Mouse (Mus musculus) megakaryocyte, adult 5-6 weeks (primary cell): Measurements from ENCODE around the gene Cgnl1. TPM values are rescaled to one million over a fixed set of nuclear protein-coding genes. Genes with fewer than 3 reads are reported as not detected.

Source experiments
- ATAC-seq: 2 replicates; pipeline ENCODE4 v1.8.0; 2016; ENCODE audit warnings: mild to moderate bottlenecking, inconsistent platforms; ENCODE audit not compliant: poor library complexity, severe bottlenecking
- total RNA-seq, 2 experiments: library from RNA; stranded (forward) in 1 of 2; stranded (reverse) in 1 of 2; fragments of 153-499, 151-499 nt in 1 of 2; fragments of 221-1000, 200-1000 nt in 1 of 2; gene quantifications; 2 replicates each; pipeline versions ENCODE4 v1.2.3 to v1.2.4; 2015 to 2017

Gene Cgnl1
- total RNA-seq, 2 experiments from 2014 or later, result 1.3 to 3.8 TPM

DNA sequence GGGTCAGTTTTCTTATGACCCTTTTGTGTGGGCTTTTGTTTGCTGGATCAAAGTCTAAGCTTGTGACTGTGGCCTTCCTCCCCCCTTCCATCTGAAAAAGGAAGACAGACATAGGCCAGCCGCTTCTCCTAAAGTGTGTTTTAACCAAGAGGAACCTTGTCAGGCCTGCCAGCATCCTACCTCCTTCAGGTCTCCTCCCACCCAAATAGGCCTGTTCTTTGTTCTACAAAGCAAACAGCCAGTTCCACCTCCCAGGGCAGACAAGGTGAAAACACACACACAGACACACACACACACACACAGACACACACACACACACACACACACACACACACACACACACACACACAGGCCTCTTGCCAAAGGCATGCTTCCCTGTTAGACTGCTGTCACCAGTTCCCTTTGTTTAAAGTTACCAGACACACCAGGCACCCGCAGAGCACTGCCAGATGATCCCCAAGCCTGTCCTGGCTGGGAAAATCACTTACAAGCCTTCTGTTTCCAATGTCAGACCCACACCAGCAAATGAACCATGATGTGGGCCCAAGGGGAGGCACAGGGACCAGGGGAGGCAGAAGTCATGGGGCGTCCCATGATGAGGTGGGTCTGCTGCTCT, 95.5 kb downstream of the Cgnl1 start:
- ATAC-seq, result no peak

DNA sequence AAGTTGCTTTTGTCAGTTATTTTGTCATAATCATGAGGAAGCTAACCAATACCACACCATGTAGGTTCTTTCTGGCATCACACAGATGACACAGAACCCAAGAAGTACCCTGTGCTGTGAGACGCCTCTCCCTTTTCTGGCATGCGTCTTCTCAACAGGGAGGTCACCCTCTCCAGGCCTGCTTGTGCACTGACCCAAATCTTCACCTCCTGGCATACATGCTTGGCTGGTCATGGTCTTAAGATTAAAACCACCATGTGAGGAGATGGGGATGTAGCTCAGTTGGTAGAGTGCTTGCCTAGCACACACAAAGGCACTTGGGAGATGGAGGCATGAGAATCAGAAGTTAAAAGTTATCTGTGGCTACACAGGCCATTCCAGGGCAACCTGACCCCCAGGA, 96.2 kb downstream of the Cgnl1 start:
- no peak for ATAC-seq

DNA sequence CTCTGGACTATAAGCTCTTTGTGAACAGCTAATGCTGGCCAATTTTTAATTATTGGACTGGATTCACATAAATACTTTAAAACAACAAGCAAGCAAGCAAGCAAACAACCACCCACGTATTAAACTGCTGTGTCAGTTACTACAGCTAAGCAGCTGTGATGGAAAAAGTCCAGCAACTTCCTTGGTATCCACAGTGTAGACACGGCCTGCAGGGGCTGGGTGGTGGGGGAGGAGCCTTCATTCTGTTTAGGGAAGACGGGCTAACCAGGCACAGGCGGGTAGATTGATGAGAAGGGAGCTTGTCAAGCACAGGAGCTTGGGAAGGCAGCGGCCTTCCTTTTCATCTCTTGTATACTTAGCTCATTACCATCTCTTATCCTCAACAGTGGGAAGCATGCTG, 96.9 kb downstream of the Cgnl1 start:
- no peak for ATAC-seq

DNA sequence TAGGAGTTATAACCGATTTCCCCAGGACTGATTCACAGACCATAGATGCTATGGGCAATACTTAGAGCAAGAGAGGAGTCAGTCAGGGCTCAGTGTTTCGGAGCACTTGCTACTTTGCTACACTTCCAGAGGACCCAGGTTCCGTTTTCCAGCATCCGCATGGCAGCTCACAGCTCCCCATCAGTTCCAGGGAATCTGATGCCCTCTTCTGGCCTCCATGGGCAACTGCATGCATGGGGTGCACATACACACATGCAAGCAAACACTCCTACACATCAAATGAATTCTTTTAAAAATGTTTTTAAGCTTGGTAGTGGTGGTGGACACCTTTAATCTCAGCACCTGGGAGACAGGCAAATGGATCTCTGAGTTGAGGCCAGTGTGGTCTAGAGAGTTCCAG, 98.9 kb downstream of the Cgnl1 start:
- ATAC-seq, result no peak

DNA sequence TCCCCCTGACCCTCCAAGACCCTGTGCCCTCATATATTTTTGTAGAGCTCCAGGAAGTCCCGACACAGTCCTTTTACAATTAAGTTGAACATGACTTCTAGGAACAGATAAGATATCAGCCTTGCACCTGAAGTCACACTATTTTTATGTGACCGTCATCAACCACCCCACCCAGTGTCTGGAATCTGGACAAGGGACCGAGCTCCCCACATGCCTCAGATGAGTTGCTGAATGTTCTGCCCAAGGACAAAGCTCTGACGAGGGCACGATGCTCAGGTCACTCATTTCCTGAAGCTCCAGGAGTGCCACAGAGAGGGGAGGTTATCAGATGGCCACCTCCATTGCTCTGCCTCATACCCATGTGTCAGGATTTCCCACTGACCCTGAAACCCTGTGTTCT, 100.7 kb downstream of the Cgnl1 start:
- no peak for ATAC-seq

DNA sequence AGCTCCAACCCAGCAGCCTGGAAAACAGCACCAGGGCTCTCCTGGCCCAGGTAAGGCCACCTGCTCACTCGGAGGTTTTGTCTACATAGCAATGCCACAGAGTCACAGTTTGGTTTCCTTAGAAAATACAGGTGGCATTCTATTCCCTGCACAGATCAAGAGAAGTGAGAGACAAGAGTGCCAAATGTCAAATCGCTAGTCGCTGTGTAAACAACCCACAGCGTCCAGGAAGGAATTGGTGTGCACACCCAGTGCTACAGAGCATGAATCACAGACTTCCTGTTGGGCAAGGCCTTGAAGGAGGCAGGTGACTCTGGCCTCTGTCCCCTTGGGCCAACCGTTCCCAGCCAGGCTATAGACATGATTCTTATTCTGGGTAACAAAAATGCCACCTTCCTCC, 103.8 kb downstream of the Cgnl1 start:
- ATAC-seq, result peak; percentile 75

DNA sequence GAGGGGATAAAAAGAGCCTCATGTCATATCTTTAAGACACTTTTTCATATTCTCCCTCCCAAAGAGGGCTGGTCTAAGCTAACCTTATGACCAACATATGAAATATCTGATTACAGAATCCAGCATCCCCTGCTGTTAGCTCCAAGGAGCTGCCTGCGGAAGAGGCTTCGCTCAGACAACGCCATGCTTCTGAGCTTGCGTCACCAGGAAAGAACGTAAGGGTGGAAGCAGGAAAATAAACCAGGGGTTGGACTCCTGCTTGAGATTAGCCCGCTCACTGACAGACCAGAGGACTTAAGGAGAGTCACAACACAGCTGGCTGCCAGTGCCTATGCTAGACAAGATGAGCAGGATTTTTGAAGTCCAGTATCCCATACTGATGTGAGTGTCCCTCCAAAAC, 105.0 kb downstream of the Cgnl1 start:
- no peak for ATAC-seq

DNA sequence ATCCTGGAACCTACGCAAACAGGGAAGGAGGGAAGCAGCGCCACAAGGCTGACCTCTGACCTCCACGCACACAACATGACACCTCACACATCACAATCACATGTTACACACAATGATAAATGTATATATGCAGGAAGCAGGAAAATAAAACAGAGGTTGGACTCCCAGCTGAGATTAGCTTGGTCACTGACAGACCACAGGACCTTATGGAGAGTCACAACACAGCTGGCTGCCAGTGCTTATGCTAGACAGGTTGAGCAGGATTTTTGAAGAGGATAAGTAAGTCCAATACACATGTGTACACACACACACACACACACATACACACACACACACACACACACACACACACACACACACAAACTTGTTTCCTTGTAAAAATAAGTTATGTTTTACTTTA, 105.9 kb downstream of the Cgnl1 start:
- ATAC-seq, result no peak

DNA sequence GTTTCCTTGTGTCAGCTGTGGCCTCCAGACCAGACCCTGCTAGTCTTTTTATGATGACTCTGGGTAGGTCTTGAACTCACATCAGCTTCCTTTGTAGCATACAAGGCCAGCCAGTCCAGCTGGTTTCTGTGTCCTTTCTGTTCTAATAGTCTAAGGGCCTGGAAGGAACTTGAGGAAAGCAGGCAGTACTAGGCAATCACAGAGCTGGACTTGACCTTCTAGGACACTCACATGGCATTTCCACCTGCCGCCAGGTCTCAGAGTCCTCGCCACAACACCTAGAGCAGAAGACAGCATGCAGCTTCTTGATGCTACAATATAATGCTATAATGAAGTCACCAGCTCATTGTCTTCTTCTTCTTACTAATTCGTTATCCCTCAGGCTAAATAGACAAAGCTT, 106.5 kb downstream of the Cgnl1 start:
- no peak for ATAC-seq

DNA sequence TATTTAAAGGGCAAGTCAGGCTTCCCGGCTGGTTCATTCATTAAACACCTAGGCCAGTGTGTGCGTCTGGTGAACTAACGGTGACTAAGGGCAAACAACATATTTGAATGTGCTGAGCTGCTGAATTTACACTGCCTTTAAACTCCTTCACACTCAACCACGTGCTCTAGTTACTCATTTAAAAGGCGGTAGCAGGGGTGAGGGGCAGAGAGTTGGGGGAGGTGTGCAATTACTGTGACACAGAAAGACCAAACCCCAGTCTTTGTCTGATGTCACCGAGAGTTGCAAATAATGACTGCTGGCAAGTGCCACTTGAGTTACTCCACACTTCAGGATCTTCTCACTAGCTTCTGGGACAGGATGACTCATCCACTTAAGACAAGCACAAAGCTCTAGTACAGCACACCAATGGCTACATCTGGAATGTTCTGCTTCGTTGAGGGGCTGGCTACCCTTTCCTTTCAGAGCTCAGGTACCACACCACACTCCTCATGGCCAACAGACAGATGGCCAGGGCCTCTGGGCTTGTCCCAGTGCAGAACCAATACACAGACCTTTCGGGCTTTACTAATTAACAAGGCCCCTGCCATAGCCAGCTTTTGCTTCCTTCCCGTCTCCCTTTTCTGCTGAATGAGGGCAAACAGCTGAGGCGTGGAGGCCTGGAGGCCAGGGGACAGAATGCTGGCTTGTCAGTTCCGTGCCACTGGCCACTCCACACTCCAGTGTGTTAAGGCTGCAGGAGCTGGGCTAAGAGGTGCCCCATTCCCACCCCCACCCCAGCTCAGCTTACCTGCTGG, 107.8 kb downstream of the Cgnl1 start:
- ATAC-seq, result no peak

DNA sequence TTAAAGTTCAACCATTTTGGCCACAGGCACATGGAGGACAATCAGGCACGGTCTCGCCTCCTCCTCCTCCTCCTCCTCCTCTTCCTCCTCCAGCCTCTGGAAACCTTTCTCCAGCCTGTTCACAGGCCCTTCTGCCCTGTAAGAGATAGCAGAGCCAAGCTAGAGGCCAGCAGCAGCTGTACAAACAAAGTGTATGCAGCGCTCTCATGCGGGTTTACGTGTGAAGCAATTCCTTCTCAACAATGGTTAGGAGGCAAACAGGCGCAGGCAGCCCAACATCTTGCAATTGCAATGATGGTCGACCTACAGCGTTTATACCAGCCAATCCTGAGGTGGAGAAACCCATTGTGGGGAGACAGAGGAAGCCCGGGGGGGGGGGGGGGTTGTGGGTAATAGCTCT, 110.9 kb downstream of the Cgnl1 start:
- ATAC-seq, result no peak

DNA sequence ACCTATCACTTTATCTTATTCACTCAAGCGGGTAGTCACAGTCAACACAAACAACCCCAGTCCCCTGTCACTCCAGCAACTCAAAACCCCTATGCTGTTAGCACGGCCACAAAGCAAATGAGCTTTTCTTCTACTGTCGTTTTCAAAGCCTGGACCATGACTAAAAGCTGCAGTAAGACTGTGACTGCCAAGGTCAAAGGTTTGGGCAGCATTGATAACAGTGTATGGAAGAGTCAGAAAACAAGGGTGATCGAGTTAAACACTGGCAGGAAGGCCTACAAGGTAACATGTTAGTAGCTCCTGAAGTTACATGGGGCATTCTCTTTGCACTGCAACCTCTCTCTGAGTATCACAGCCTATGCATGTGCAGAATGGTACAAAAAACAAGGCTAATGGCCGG, 111.7 kb downstream of the Cgnl1 start:
- no peak for ATAC-seq

DNA sequence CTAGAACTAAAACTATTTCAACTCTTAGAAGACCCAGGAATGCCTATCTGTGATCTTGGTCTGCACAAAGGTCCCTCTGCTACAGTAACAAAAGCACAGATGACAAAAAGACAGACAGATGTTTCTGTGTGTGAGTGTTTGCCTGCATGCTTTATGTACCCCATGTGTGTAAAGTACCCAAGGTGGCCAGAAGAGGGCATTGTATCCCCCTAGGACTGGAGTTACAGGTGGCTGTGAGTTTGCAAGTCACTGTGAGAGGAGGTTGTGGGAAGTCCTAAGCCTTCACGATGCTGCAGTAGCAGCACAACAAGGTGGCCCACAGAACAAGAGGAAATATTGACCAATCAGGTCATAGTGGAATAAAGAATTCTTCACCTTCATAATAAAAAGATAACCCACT, 114.2 kb downstream of the Cgnl1 start:
- ATAC-seq, result no peak

DNA sequence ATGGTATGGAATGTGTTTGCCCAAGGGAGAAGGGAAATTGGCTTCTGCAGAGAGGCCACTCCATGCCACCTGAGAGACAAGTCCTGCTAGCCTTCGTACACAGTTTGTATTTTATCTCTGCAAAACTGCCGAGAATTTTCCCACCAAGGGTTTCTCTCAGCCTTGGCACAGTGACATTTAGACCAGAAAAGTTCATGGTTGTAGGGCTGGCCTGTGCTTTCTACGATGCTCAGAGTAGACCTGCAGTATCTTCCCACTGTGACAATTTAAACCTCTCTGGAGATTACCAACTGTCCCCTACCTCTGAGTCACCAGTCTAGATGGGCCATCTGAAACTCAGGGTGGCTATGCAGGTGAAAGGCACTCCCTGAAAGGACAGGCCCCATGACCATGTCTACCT, 116.5 kb downstream of the Cgnl1 start:
- no peak for ATAC-seq

DNA sequence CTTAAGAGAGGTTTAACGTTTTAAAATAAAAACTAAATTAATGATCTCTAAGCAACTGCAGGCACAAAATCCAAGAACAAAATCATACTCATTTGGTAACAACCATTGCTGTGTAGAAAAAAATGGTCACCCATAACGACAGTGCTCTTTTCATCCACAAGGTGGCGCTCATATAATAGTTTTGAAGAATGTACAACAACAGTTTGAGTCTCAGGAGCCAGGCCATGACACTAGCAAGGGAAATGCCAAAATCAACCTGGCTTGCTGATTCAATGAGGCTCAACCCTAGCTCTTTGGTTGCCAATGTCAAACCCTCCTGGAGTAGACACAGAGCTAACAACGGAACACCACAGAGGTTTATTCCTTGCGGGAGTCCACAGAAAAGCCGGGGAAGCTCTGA, 125.3 kb downstream of the Cgnl1 start:
- ATAC-seq, result peak; percentile 63

DNA sequence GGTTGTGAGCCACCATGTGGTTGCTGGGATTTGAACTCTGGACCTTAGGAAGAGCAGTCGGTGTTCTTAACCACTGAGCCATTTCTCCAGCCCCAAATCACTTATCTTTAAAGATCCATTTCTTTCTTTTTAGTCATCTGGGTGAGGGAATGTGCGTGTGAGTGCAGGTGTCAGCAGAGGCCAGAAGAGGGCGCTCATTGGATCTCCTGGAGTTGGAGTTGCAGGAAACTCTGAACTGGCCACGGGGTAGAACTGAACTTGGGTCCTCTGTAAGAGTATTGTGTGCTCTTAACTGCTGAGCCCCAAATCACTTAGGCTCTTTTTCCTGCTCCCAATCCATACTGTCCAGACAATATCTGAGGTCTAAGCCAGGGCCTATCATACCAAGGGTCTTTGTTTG, 127.8 kb downstream of the Cgnl1 start:
- ATAC-seq, result no peak

DNA sequence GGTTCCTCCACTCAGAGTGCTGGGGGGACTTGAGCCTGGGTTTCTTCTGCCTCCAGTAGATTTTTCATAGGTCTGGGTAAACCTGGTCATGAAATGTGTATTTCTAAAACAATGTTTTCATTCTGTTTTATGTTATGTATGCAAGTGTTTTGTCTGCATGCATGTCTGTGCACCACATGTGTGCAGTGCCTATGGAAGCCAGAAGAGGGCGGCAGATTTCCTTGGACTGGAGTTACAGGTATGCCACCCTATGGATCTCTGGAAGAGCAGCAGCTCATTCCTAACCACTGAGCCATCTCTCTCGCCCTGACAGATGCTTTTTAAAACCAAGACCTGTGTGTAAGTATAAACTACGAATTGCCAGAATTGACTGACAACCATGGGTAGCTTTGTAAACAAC, 129.1 kb downstream of the Cgnl1 start:
- ATAC-seq, result no peak

DNA sequence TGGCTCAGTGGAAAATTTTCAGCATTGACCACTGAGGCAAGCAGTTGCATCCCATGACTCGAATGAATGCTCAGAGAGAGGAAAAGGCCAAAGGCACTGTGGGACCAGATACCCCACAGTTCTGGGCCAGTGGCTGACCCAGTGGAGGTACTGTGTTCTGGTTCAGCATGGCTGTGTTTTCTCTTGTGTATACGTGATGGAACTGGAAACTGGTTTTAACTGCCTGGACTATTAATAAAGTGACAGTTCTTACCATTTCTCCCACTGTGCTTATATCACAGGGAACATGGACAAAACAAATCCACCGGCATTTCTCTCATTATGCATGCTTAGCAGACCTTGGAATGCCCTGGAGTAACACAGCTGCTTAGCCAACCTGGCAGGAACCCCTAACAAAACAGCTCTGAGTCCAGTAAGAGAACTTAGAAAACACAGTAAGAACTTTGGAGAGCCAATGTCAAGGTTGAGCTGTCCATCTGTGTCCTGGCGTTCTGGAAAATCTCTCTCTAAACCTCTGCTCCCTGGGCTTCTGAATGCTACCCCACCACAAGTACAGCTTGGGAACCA, 131.0 kb downstream of the Cgnl1 start:
- ATAC-seq, result no peak

DNA sequence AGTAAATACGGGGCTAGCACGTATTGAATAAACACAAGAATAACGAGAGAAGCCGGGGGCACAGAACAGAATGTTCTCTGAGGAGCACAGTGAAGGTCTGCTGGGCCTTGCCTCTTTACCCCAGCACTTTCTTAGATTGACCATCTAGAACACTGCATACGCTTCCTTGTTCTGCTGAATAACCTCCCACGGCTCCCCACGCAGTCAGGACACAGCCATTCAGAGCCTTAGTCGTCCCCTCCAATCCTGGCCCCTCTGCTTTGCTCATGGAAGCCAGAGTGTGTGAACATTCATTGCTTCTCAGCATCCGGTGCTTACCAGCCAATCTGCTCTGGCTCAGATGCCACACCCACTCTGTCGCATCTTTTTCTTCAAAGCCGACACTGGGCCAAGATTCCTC, 133.2 kb downstream of the Cgnl1 start:
- ATAC-seq, result no peak

DNA sequence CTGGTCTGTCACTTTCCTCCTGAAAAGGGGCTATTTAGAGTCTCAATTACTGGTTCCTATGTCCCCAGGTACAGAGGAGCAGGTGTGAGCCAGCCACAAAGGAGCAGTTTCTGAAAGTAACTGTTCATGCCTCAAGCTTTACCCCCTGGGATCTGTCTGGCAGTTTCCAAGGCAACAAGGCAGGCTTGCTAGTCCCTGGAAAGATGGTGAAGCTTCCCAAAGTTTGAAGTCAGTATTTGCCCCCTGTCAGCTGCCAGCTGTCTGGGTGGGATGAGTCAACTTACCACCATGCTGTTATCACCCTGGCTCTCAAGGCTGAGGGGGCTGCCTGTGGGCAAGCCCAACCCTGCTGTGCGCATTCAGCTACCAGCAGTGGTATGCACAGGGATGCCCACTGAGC, 134.5 kb downstream of the Cgnl1 start:
- no peak for ATAC-seq

DNA sequence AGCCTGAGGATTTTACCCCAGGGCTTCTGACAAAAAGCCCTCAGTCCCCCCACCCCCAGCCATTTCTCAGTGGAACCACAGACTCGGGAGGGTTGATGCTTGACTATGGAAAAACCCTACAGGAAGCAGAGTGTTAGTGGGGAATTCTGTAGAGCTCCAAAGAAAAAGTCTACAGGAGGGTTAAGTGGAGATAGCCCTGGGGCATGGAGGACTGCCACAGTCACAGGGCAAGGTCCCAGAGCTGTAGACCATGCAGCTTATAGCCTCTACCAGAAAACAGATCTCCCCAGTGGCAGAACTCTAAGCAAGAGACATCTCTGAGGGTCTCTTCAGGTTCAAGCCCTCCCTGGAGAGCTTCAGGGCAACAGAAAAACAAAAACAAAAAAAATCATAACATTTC, 135.8 kb downstream of the Cgnl1 start:
- no peak for ATAC-seq

DNA sequence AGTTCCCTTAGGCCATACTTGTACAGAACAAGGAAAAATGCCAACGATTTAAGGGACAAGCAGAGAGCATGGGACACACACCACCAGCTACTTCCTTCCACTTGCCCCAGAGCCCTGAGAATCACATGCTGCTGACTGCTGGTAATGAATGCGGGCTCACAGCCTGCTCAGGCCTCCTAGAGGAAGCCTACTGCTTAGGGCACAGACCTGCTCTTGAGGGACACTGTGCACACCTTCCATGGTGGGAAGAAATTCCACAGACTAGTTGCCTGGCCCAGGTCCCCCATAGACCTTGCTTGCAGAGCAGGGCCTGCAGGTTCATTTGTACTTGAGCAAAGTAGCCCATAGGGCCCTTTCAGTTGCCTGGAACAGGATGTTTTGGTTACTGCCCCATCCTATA, 136.5 kb downstream of the Cgnl1 start:
- no peak for ATAC-seq

DNA sequence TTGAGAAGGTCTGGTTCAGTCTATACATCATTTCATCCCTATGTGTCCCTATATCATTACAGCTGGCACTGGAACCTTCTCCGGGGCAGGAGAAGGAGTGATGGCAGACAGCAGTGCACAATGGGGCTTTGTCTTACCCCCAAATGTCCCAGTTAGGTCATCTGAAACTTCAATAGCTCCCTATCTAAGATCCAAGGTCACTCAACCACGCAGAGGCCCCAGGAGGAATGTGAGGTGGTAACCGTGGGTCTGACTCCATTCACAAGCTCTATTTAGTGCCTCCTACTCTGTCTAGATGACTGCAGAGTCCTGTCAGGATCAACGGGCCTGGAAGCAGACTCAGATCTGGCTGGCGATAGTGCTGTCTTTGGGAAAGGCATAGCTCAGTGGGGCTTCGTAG, 142.5 kb downstream of the Cgnl1 start:
- no peak for ATAC-seq
